Mouse (Mus musculus) cerebellum, postnatal 10 days (tissue): Measurements from ENCODE around the gene Lcmt1.

Experiments
- DNase-seq, 2 experiments: peaks; one replicate each; pipeline ENCODE4 v3.0.0; 2021; ENCODE audit warnings: mixed read lengths in 2 of 2

Lcmt1 gene

DNA sequence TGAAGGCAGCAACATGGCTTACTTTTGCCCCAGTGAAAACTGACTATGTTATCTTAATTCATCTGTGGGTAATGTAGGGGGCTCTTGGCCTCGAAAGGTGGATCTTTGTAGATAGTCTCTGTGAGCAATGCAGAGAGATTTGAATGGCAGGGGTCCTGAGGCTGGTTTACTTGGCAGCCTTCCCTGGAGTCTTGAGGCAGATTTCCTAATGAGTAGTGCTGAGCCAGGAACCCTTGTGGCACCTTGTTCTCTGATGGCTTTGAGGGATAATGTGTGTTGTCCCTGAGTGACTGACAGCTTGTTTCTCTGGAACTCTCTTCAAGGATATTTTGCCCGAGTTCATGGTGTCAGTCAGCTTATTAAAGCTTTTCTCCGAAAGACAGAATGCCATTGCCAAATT is 31.5 kb downstream of the Lcmt1 start:
- DNase-seq: peak; percentile 74 to 78

DNA sequence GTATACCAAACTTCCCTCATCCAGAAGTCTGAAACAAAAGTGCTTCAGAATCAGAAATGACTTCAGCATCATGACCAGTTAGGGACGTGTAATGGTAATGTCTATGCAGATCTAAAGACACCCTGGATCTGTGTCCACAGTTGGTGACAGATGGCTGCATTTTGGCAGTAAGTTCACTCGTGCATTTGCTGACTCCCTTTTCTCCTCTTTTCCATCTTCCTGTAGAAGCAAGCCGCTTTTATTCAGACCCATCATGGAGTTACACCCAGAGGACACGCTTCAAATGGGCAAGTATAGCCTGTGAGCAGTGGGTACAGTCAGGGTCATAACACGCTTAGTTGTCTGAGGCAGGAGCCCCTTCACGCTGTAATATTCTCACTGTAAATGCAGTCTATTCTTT is 34.6 kb downstream of the Lcmt1 start:
- DNase-seq: peak; percentile 38 to 45

DNA sequence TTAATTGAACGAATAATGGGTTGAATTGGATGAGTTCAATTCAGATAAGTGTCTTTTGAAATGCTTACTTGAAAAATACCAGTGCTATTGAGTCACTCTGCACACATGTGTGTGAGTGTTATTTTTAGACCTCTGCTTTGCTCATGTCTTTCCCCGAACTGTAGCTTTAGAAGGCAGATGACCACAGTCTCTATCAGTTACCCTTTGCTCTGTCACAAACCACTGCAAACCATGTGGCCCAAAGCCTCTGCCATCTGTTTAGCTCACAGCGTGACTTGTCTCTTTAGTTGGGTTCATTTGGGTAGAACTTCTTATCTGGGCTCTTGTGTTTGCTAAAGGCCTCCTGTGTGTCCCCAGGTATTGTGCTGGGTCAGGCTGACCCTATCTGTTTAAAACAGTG is 36.0 kb downstream of the Lcmt1 start:
- DNase-seq: peak in 1 of 2 experiments; percentile 24

DNA sequence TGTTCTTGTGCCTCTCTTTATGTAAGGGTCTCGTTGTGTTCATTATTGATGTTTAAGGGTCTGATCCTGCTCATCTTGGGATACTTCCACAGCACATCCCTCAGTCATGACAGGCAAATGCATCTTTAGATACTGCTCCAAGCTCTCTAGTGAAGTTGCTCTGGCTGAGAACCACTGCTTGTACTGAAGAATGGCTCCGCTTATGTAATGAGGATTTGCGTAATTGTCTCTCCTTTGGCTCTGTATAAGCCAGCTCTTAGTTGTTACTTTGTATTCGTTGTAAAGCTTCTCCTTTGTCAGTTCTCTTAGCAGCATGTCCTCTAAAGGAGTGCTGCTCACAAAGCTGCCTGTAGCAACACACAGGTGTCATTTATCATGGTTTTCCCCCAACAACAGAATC is 37.4 kb downstream of the Lcmt1 start:
- no peak for DNase-seq

DNA sequence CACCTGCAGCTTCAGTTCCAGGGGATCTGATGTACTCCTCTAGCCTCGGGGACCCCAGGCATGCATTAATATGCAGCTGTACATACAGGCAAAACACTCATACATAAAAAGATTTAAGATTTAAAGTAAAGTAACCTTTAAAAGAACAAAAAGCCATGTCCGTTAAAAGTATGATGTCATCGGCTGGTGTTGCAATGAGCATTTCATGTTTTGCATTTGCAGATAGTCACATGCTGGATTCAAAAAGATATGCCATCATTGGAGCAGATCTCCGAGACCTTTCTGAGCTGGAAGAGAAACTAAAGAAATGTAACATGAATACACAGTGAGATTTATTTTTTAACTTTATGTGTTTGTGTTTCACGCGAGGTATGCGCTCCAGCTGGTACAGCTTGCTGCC is 40.9 kb downstream of the Lcmt1 start:
- no peak for DNase-seq

DNA sequence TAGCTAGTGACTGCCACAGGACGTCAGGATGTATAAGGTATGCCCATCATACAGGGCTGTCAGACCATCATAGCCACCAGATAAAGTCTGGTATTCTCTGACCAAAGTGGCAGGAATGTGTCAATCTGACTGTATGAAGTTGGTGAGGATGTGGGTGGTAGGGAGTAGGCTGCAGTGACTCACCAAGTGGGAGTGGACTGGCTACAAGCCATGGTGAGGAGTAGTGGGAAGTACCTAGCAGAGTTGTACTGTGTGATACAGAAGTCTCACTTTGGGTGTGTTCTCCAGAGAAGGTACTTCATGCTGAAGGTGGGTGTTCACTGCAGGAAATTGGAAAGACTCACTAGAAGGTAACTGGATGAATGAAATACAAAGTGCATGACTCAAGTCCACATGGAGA is 41.5 kb downstream of the Lcmt1 start:
- no peak for DNase-seq

DNA sequence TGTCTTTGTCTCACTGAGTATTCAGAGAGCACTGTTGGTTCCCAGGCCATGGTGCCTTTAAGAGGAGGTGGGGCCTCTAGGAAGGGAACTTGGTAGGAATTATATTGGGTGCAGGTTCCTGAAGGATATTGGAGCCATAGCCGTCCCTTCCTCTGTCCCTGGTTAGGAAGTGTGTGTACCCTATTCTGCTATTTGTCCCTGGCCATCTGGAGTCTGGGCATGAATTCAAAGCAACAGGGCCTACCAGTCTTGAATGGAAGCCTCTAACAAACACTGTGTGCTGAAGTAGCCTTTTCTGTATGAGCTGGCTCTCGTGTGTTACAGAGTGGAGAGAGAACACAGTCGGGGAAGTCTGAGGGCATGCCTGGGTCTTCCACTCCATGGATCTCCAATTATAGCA is 42.6 kb downstream of the Lcmt1 start:
- DNase-seq: peak; percentile 73 to 78

DNA sequence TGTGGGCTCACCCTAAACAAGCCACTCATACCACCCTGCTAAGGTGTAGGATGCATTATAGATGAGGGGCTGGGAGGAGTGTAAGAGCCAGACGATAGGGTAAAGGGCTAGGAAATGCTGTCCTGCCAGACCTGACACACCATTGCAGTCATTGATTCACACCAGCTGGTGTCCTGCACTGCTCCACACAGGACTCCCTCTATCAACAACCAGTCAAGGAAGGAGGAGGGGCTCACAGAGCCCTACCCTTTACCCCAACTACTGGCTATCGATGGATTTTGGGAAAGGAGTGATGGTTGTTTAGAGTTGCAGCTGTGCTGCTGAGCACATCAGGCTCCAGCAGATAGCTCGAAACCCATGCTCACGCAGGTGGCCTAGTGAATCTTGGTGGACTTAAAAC is 47.2 kb downstream of the Lcmt1 start:
- DNase-seq: no peak

DNA sequence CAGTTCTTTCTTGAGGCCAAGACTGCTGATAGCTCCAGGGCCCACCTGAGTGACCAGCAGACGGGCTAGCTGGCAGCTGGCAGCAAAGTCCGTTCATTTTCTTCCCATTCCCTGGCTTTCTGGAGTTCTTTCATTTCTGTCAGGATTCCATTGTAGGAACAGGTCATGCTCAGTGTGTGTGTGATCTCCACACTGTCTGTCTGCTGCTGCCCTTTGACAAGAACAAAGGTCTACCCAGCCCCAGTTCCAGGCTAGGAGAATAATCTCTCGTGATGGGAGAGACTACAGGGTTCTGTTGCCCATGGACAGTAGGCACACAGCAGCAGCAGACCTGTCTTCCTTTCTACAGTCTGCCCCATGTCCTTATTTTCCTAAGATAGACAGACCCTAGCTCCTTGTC is 48.1 kb downstream of the Lcmt1 start:
- peak in 1 of 2 experiments; percentile 32 for DNase-seq

DNA sequence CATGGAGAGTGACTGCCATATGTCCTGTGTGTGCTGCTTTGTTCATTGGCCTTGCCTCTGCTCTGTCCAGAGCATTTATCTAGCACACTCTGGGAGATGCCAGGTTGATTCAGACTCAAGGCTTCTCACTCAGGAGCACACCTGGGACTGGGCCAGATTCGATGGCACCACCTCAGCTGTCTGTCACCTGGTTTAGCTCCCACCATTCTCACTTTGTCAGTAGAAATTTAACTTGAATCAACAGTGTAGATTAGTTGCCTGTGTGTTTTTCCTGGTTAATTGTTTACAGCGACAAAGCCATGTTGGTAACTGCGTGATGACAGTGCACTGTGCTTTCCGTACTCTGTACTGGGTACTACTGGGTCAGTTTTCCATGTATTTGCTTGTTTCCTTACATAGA is 50.4 kb downstream of the Lcmt1 start:
- DNase-seq: peak; percentile 75 to 78

DNA sequence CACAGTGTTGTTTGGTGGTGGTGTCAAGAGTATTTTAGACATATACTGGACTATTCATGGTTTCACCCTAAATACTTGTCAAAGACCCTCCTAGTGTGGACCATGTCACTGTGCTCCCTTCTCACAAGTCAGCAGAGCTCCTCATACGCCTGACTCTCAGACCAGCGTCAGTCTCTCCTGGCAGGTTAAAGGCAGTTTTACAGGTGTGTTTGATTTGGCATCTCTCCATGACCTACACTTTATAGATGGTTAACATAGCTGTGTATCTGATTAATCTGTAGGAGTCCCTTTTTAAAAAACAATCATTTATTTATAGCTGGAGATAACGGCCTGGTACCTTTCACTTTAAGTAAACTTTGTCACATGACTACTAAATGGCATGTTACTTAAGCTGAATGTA is 52.4 kb downstream of the Lcmt1 start:
- no peak for DNase-seq

DNA sequence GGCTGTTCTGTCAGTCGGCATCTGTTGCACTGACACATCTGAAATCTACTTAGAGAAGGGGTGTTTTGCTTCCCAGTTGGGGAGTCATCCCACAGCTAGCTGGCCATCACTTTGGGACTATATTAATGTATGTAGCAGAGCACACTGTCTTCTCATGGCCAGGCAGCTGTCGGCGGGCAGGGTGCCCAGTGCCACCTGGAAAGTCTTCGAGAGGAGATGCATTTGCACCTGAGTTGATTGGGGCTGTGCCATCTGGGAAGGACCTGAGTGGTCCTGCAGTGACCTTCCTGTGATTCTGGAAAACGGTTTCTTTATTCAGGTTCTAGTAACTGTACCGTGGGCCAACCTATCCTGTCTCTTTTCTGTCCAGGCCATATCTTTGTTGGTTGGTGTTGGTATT is 54.7 kb downstream of the Lcmt1 start:
- peak; percentile 40 to 61 for DNase-seq

DNA sequence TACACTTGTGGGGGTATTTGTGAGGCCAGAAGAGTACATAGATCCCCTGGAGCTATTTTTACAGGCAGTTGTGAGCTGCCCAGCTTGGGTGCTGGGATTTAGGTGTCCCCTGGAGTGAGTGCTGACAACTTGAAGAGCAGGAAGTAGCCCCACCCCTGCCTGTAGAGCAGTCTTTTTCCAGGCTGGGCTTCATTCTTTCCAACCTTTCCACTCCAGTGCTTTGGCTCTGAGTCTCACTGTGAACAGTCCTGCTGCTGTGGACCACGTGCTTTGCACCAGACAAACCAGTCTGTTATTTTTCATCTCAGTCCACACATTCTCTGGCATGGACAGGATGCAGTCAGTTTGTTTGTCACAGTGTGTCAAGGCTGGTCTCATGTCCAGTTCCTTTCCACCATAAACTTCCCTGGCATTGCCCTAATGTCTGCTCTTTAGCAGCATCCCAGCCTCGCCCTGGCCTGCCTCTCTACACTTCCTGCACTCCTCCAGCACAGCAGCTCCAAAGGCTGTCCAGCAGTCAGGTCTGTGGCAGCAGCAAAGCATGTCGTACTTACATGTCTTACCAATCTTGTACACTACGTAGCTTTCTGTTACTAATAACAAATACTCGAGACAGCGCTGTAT is 55.7 kb downstream of the Lcmt1 start:
- peak; percentile 42 to 46 for DNase-seq

DNA sequence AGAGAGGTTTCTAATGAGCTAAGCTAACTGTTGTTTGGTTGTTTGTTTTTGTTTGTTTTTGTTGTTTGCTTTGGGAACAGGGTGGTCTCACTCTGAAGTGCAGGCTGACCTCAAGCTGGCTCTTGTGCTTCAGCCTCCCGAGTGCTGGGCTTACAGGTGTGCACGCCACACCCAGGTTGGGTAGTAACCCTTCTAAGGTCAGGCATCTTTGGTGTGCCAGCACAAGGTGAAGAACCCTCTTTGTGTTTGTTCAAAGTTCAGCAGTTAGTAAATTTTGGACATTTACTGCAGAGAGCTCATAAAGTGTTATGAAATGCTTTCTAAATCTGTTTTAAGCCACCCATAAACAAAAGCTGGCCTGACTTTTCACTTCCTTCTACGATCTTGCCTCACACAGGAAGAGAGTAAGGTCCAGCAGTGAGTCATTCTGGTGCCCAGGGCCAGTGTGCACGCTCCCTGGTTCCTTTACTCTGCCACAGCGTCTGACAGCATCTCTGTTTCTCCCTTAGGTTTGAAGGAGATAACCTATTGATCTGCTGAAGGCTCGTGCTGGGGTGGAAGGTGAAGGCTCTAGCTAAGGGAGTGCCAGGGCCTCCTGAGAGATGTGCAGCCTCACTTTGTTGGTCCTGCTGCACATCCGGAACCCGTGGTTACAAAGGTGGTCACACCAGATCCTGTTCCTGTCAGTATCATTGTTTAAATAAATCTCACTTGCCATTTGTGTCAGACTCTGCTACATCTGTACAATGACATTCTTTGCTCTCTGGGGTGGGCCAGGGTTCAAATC is 60.2 kb downstream of the Lcmt1 start:
- DNase-seq: no peak

DNA sequence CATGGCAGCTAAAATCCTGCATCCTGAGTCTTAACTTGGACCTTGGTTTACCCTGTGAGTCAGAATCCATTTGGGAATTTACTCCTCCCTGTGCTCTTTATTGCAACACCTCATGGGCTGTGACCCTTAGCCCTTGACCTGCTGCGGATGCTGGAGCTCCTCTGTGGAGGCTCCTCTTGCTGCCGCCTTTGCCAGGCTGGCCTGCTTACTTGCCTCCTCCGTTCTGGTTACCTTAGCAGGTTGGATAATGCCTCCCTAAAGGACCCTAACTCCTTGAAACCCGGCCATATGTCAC is 60.8 kb downstream of the Lcmt1 start:
- no peak for DNase-seq

DNA sequence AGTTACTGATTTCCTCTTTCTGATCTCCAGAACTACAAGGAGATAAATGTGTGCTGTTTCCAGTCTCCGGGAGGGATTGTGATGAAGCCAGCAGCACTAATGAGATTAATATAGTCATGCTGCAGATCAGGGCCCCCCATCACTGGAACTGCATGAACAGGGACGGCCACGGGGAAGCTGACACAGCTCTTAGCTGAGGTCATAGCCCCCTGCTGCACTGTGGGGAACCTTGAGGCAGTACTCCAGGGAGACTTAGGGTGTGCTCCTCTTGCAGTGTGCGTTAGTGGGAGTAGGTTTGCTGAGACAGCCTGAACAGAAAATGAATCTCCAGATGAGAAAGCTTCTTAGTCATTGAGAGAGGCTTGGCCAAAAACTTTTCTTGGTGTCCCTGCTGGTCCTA is 61.6 kb downstream of the Lcmt1 start:
- DNase-seq: no peak

DNA sequence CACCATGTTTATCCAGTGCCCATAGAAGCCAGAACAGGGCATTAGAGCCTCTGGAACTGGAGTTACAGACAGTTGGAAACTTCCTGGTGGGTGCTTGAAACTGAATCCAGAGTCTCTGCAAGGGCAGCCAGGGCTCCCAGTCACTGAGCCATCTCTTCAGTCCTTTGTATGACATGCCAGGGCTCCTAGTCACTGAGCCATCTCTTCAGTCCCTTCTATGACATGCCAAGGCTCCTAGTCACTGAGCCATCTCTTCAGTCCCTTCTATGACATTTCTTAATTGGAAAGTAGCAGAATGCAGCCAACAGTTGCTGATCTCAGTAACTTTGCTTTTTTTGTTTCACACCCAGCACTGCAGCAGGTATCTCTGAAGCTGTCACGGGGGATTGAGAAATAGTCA is 72.5 kb downstream of the Lcmt1 start:
- DNase-seq: no peak

DNA sequence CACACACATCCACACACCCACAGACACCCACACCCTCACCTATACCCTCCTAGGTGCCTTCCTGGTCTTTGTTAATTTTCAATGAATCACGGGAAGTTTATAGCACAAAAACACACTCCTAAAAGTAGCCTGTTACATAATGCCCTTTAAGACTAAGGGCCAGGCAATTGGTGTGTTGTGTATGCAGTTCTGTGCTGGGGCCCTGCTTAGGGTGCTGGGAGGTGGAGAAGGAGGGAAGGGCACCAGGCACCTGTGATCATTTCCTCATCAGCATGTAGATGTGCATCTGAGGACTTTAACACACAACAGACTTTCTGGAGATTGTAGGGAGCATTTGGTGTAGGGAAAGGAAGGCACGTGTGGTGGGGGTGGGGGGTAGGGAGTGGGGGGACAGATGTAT is 79.2 kb downstream of the Lcmt1 start:
- DNase-seq: no peak

DNA sequence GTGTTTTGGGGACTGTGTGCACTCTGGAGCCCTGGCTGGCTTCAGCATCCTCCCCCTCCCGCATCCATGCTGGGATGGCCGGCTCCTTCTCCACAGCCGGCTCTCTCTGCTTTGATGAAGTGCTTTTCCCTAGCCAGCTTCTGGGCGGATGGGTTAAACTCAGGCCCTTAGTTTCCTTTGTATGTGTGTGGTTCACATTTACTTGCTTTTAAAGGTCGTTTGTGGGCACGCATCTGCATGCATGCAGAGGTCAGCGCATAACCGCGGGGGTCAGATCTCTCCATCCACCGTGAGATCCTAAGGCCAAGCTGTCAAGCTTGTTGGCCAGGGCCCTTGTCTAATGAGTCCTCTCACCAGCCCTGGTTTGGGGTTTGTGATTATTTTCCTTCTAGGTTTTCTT is 80.1 kb downstream of the Lcmt1 start:
- DNase-seq: no peak

DNA sequence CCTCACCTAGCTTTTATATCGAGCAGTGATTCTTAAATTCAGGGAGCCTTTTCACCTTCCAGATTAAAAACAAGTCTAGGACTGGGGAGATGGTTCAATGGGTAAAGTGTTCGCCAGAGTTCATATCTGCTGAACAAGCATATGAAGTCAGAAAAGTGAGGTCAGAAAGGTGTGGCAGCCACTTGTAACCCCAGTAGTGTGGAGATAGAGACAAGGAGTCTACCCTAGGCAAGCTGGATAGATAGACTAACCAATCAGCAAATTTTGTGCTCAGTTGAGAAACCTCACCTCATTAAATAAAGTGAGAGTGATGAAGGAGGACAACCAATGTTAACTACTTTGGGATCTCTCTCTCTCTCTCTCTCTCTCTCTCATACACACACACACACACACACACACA is 80.9 kb downstream of the Lcmt1 start:
- DNase-seq: no peak

DNA sequence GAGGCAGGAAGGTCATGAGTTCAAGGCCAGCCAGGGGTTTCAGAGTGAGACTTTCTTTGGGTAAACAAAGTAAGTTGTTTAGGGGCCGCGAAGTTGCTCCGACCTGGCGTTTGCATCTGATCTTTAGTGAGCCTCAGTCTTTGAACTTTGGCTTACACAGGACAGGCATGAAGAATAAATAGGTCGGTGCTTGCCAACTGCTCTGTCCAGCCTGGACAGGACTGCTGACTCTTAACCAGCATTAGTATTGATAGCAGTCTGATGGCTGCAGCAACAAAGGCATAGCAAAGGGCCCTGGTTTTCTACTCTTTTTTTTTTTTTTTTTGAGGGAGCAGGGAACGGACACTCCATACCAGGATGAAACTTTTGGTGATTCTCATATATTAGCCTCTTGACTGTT is 83.0 kb downstream of the Lcmt1 start:
- DNase-seq: no peak

DNA sequence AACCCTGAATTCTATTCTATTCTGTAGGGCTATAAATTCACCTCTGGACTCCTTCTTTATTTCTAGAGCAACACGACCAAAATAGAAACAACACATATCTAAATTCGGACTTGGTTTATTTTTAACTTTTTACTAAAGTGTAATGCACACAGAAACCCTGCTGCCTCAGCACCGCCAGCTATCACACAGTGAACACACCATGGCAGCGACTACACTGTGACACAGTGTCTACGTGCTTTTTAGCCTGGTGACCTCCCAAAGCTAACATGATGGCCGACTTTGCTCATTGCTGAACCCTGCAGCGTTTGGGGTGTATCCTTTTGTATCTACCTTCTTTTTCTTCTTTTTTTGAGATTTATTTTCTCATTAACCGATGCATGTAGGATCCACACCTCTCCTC is 83.5 kb downstream of the Lcmt1 start:
- no peak for DNase-seq

DNA sequence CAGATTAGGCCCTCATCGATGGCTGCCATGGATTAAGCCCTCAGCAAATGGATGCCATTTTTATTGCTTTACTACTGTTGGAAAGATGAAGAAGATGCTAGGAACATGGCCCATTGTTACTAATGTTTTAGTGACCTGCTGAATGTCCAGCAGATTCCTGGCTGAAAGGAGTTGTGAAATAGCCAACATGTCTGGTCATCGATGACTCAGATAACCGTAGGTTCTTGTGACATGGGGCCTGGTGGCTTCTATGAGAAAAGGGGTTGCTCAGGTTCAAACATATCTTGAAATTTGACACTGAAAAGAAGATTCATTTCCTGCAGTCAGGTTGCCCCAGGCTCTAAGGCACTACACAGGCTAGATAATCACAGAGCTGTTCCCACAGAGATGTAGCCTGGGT is 85.5 kb downstream of the Lcmt1 start:
- no peak for DNase-seq

DNA sequence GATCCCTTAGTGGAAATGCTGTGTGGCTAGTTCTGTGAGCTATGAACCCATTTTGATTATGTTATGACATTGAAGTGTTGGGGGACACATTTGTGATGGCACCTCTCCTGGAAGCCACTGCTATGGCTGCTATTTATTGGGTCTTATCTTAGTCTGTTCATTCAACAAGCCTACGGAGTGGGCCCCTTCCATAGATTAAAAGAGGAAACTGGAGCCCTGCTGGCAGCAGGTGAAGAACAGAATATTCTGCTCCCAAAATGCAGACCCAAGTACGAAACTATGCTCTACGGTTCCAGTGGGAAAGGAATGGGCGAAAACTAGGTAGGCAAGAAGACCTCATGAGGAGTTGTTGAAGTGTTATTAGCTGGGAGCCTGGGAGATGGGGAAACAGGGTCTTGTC is 88.7 kb downstream of the Lcmt1 start:
- no peak for DNase-seq

DNA sequence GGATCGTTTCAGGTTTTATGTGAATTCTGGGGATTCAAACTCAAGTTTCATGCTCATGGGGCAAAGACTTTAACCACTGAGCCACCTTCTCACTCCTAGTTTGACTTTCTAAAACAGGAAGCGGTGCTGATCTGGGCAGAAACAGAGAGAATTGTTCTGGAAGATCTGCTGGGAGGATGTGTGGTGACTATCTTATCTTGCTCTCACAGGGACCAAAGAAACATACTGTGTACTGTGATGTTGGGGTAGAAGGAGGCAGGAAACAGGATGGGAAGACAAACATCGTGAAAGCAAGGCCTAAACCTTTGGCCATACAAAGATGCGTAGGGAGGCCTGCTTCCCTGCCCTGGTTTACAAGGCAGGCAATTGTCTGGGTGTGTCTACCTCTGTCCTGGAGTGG is 89.7 kb downstream of the Lcmt1 start:
- no peak for DNase-seq
